Mouse (Mus musculus): ENCODE results near the gene Kdm5a.

Gene Kdm5a

DNA sequence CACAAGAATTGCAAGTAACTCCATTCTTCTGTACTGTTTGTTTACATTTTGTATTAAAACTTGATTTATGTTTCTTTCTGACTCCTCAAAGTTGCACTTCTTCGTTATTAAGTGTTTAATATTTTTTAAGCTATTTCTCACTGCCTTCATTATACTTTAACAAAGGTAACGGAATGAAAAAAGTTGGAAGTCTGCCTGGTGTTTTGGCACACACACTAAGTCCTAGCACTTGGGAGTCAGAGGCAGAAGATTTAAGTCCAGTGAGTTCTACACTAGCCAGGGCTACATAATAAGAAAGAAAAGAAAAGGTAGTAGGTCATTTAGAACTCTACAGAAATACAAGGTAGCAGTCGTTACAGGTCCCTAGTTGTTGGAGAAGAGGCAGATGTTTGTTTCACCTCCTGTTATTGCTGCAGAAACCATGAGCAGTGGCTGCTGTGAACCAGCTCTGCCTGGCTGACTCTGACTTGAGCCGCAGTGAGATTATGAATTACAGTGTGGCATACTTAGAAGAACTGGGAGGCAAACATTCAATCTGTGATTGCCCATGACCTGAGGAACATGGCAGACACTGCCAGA lies 78.3 kb downstream of the Kdm5a start:
- DNase-seq (ENCODE audit: low read depth, low spot score), result no peak

DNA sequence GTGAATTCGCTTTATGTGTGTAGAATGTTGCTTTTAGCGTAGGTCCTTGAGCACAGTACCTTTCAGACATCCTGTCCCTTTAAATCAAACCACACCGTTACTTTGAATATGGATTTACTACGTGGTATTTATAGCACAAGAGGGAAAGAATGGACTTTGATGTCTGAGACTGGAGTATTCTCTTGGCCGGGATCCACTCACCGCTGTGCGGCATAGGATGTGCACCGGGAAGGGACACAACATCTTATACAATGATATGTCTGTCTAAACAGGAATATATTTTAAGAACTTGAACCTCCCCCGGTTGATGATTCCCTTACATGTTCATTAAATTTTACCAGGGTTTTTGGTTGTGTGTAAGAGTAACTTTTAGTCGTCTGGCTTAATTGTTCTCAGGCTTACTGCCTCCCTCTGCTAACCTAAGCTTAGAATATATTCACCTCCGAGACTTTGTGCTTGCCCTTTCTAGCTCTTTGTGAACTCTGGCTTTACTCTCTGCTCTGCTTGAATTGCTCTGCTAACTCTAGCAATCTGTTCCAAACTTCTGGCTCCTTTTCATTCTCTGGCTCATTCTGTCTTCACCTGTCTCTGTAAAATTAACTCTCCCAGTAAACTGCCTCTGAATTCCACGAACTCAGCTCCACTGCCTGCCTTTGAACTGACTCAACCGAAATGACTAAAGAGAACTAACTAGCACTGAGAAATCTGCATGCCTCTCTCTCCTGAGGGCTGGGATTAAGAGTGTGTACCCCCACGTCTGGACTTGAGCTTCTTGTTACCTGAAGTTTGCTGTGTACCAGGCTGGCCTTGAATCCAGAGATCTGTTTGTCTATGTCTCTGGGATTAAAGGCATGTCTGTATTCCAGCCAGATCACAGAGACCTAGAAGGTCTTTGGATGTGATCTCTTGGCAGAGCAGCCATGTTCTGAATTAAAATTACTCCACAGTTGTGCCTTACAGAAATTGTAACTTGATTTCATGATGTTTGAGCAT lies 79.7 kb downstream of the Kdm5a start:
- DNase-seq (ENCODE audit: low read depth, low spot score), result no peak

DNA sequence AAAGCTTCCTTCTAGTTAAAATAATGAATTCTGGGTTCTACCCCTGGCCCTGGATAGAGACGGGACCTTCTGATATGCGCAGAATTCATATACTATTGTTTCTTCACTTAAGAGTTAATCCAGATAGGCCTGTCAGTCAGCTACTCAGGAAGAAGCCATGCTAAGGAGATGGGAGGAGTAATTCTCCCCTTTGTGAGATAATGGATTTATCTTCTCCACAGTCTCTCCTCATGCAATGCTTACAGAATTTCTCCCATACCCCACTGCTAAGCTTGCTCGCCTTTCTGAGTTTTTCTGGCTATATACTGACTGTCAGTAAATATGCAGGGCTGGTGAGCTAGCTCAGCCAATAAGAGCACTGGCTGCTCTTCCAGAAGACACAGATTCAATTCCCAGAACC lies 86.3 kb downstream of the Kdm5a start:
- no peak for DNase-seq (ENCODE audit: low read depth, low spot score)

DNA sequence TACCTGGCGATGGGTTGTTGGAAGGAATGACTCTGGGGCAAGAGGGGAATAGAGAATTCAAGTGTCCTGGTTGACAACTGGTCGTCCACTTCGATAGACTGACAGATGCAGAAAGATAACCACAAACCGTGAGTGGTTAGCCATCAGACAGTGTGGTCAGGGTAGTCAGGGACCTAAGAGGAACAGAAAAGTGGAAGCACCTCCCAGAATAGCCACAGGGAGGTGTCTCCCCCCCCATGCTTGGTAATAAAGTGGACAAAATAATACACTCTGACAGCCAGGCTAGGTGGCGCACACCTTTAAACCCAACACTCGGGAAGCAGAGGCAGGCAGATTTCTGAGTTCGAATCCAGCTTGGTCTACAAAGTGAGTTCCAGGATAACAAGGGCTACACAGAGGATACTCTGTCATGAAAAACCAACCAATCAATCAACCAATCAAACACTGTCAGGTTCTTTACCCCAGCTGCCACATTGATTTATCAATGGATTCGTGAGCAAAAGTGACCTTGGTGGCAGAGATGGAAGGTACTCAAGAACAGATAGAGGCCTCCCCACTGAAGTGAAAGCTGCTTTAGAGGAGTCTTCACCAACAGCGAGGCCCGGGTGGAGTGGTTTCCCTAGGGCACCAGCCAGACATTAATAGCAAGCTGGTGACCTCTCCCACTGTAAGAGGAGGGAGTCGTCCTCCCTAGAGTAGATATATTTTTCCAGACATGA lies 88.6 kb downstream of the Kdm5a start:
- DNase-seq (ENCODE audit: low read depth, low spot score), result no peak

DNA sequence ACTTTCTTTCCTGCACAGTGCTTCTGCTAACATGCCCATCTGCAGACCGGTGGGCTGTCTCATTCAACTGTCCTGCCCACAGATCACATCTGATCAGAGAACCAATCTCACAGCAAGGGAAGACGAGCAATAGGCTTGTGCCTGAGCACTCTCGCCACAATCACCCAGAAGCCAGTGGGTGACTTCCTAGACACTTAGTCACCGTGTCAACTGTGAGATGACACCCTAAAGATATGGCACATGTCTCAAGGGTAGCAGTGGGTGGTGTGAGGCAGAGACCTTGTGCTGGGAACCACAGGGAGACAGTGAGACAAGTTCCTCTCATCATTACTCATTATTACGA lies 89.2 kb downstream of the Kdm5a start:
- DNase-seq (ENCODE audit: low read depth, low spot score), result no peak

DNA sequence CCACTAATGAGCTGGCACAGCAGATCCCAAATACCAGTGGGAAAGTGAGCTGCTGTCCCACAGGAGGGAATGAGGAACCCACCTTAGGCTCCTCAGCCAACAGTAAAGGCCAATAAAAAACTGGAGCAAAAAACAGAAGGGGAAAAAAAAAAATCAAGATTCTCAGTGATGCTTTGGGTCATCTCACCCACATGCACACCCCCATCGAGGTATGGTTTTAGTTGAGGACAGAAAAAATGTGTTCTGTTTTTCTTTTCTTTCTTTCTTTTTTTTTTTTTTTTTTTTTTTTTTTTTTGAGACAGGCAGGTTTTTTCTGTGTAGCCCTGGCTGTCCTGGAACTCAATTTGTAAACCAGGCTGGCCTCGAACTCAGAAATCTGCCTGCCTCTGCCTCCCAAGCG lies 89.6 kb downstream of the Kdm5a start:
- DNase-seq (ENCODE audit: low read depth, low spot score), result no peak

DNA sequence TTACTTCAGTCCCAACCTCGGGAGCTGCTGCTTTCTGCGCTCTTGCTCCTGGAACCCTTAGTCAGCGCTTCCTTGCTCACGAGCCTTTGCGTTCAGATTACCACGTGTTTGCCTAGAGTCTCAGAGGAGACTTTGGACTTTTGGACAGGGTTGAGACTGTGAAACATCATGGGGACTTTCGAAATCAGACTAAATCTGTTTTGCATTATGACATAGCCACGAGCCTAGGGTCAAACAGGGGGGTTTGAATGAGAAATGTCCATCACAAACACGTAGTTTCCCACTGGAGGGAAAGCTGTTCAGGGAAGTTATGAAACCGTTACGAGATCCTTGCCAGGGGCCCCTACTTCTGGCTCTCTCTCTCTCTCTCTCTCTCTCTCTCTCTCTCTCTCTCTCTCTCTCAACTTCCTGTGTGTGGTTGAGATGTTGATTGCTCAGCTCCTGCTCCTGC lies 90.7 kb downstream of the Kdm5a start:
- DNase-seq (ENCODE audit: low read depth, low spot score), result no peak

DNA sequence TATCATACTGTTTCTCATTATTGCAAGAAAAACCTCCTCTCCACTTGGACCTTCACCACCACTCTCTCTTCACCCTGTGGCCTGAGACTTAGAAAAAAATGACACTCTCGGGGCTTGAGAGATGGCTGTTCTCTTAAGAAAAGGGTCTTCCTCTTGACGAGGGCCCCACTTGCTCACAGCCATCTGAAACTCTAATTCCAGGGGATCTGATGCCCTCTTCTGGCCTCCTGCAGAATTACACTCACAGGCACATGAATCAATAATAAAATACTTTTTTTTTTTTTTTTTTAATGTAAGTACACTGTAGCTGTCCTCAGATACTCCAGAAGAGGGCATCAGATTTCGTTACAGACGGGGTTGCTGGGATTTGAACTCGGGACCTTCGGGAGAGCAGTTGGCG lies 93.2 kb downstream of the Kdm5a start:
- no peak for DNase-seq (ENCODE audit: low read depth, low spot score)

DNA sequence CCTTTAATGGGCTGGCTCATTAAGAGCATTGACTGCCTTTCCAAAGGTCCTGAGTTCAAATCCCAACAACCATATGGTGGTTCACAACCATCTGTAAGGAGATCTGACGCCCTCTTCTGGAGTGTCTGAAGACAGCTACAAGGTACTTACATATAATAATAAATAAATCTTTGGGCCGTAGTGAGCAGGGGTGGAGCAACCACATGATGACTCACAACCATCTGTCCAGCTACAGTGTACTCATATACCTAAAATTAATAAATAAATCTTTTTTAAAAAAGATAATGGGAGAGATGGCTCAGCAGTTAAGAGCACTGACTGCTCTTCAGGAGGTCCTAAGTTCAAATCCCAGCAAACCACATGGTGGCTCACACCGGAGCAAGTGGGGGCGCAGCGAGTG lies 93.8 kb downstream of the Kdm5a start:
- DNase-seq (ENCODE audit: low read depth, low spot score), result no peak

DNA sequence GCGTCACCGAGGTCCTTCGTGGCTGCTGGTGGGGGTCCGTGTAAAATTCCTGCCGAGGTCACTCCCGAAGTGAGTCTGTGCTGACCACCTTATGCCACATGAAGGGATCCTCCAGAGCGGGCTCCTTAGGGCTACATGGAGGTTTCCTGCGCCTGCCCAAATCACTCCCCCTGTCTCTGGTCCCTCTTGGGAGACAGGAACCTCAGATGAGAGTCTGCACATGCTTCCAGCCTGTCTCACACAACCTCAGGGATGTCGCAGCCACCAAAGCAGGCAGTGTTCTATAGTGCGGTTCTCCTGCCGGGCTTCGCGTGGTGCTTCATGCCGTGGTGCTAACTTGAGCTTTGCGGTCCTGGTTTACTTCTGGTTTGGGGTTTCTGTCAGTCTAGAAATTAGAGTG lies 97.3 kb downstream of the Kdm5a start:
- DNase-seq (ENCODE audit: low read depth, low spot score), result no peak

DNA sequence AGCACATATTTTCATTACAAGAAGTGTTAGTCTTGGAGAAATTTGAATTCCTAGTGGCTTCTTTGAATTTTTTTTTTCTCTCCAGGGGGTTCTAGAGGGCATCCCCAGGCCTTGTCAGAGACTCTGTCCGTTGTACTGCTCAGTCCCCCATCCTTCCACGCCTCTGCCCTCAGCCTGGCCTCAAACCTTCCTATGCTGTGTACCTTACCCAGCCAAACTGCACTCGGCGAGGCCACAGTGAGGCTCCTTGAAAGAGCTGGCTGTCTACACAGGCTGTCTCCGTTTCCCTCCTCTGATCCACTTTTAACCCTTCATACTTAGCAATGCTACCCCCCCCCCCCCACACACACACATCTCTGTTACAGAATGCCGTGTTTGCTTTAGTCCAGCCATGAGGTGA lies 98.3 kb downstream of the Kdm5a start:
- no peak for DNase-seq (ENCODE audit: low read depth, low spot score)

DNA sequence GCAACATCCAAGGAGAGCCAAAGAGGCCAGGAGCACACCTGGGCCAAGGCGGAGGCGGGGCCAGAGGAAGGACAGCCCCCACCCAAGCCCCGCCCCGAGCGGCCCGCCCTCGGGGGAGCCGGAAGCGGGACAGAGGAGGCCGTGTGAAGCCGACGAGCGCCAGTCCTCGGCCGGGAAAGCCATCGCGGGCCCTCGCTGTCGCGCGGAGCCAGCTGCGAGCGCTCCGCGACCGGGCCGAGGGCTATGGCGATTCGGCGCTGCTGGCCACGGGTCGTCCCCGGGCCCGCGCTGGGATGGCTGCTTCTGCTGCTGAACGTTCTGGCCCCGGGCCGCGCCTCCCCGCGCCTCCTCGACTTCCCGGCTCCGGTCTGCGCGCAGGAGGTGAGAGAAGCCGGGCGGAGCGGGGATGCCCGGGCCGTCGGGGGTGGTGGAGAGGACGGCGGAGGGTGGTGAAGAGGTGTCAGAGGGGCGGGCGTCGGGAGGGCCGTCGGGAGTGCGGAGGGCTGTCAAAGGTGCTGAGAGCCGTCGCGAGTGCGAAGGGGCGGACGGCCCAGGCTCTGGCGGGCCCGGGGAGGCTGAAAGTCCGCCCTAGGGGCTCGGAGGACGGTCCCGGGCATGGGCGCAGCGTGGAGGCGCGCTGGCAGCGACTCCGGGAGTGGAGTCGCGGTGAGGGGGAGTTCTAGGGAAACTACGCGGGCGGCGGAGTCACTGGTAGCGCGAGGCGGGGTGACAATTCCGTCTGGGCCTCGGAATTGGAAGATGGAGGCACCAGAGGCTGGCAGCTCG lies 99.4 kb downstream of the Kdm5a start, which contains the start of gene Il17ra:
Gene Il17ra (plus strand): TSS at position 162 of the 786 bp plus-strand sequence.
- DNase-seq (ENCODE audit: low read depth, low spot score), result no peak

DNA sequence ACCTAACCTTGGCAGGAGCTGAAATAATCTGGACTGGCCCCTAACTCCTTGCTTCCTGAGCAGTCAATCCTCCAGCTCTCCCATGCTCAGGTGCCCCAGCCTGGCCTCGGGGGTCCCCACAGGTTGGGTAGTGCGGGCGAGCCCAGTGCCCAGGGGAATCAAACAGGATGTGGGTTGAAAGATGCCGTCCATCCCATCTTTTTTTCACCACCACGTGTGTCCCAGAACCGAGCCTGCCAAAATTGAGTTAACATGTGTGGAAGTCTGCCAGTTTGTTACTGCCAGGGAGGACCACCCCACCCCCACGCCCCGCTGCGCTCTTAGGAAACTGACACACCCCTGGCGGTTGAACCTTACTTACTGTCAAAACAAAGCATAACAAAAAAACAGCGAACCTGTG lies 100.0 kb downstream of the Kdm5a start:
- DNase-seq (ENCODE audit: low read depth, low spot score), result no peak

DNA sequence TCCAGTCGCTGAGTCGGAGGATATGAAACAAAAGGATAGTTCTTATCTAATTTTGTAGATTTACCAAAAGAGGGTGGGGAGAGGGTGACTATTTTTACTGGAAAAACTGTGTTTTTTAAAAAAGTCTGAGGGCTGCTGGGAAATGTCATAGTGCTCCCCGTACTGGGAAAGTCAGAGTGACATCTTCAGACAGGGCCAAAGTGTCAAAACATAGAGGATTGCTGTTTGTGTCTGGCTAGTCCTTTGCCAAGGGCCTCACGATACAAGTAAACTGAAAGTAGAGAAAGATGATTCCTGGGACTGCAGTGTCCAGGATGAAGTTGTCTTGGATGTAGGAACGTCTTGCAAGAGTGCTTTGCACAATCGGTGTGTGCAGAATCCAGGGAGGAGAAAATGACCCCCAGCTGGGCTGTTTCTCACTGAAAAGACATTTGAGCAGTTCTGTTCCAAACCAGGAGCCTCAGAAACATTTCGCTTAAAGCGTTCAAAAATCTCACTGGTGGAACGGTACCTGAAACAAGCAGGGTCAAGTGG lies 100.5 kb downstream of the Kdm5a start:
- DNase-seq (ENCODE audit: low read depth, low spot score), result no peak

DNA sequence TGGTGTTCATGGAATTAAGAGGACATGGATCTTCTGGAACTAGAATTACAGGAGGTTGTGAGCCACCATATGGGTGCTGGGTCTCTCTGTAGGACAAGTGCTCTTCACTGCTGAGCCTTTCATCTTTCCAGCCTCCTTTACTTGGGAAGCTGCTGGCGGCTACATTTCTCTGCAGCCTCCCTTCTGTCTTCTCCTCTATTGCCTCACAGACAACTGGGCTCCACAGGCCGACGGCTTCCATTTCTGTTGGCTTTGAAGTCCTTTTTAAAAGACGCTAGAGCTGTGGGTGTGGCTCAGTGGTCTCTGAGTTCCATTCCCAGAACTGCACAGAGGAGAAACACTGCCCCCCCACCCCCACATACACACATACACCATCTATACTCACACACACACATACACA lies 101.5 kb downstream of the Kdm5a start:
- no peak for DNase-seq (ENCODE audit: low read depth, low spot score)

DNA sequence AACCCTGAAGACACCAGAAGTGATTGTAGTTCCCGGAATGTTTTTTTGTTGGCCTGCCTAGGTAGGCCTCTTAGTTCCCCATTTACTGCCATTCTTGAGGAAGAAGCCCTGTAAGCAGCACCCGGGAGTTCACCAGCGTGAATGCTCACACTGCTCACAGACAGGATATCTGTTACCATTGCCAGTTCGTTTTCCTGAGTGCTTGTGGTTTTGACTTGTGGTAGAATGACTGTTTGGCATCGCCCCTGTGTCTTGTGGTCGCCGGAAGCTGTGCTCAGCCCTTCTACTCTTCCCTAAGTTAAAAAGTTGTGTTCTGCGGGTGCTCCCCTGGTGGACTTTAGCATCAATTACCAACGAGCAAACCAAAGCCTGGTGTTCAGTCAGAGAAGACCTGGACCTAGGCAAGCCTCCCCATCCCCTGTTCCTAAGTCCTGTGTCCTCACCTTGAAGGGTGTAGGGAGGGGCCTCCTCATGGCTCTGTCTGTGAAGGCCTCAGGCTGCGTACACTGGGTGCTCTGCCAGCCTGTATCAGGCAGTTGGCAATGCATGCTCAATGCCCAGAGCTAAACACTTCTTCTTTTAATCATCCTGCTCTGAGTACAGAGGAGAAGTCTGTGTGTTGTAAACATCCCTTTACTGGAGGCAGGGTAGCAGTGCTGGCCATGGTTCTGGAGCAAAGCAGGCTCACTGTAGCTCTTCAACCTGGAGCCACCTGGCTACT lies 102.8 kb downstream of the Kdm5a start:
- no peak for DNase-seq (ENCODE audit: low read depth, low spot score)

DNA sequence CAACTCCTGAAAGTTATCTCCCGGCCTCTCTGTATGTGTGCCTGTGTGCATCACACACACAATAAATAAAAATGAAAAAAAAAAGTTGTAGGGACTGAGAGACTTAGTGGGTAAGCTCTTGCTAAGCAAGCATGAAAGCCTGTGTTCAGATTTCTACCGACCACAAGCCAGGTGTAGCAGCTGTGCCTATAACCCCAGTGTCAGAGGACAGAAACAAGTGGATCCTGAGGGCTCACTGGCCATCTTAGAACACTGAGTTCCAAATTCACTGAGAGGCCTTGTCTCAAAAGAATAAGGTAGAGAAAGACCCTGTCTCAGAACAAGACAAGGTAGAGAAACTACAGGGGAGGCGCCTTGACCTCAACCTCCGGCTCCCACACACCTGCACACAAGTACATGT lies 104.3 kb downstream of the Kdm5a start:
- DNase-seq (ENCODE audit: low read depth, low spot score), result no peak

DNA sequence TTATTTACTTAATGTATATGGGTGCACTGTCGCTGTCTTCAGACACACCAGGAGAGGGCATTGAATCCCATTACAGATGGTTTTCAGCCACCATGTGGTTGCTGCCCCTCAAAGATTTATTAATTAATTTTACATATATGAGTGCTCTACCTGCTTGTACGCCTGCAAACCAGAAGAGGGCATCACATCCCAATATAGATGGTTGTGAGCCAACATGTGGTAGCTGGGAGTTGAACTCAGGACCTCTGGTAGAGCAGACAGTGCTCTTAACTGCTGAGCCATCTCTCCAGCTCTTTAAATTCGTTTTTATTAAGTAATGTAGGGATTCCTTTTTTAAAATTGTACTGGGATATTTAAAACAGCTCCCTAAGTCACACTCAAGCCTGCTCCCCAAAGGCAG lies 105.3 kb downstream of the Kdm5a start:
- DNase-seq (ENCODE audit: low read depth, low spot score), result no peak

DNA sequence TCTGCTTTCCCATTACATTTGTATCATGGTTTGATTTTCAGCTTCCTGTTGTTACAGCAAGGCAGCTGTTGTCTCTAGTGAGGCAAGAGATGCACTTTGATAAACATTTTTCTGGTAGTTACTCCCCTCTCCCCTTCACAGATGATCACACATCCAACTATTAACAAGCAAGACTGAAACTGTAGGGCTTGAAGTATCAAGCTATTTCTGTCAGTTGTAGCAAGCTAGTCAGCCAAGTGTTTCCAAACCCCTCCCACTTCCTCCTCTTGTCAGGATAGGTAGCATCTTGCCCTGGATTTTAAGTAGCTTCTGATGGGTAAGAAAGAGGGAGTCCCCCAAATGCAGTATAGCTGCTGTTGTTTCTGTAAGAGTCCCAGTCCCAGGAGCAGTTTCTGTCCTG lies 105.8 kb downstream of the Kdm5a start:
- DNase-seq (ENCODE audit: low read depth, low spot score), result no peak

DNA sequence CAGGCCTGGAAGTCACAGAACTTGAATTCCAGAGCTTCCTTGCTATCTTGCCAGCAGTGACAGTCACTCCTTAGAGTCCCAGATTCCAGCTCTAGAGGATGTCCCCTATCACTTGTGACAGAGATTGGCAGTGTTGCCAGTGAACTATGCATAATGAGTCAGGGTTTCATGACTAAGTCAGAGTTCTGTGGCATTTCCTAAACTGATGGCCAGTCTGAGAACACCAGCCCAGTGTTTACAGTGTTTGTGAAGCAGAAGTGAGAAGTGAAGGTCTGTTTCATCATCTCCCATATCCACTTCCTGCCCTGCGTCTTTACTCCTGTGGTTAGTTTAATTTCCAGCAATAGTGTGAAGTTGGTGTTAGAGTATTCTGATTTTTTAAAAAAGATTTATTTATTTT lies 106.7 kb downstream of the Kdm5a start:
- no peak for DNase-seq (ENCODE audit: low read depth, low spot score)

DNA sequence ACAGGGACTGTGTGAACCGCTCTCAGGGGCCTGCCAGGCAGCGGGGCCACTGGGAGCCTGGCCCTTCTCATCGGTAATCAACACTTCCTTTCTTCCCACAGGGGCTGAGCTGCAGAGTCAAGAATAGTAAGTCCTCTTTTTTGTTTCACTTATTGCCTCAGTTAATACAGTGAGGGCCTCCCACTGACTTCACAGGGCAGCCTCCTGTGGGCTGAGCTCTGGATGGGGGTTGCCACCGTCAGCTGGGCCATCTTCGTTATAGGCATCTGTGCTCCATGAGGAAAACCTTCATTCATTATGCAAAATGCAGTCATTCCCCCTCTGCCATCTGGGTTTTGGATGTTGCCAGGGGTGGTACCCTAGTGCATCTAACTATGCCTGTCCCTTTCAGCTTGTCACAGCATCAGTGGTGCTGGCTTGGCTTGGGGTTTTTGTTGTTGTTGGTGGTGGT lies 108.1 kb downstream of the Kdm5a start:
- no peak for DNase-seq (ENCODE audit: low read depth, low spot score)

All from brain, embryonic 18.5 days (tissue).